Mouse (Mus musculus) lung, postnatal 0 days (tissue): ENCODE data around the gene Ece1. TPM values are rescaled to one million over a fixed set of nuclear protein-coding genes. Genes with fewer than 3 reads are reported as not detected.

Experiments
- ATAC-seq: fragments of 200-750 bp; cut with Nextera tagmentation; 2 replicates; pipeline ENCODE4 v1.8.0; 2017; ENCODE audit warnings: moderate library complexity
- DNase-seq: peaks from one replicate; pipeline ENCODE4 v3.0.0-alpha.2; 2016; ENCODE audit warnings: low spot score
- H3K27ac ChIP-seq: fragments of 300-500 bp; sonication (generic); 2 replicates; pipeline ENCODE4 v1.5.1; 2014; ENCODE audit warnings: antibody characterized with exemption, mild to moderate bottlenecking, low read length, mixed read lengths
- H3K27me3 ChIP-seq: fragments of 300-500 bp; sonication (generic); replicated peaks from 2 replicates; pipeline ENCODE4 v1.6.1; 2014; ENCODE audit warnings: low read length, mixed read lengths; ENCODE audit not compliant: insufficient read depth
- H3K36me3 ChIP-seq: fragments of 300-500 bp; sonication (generic); 2 replicates; pipeline ENCODE4 v1.6.1; 2014; ENCODE audit warnings: low read length, mixed read lengths; ENCODE audit not compliant: insufficient read depth
- H3K4me1 ChIP-seq: fragments of 300-500 bp; sonication (generic); 2 replicates; pipeline ENCODE4 v1.6.1; 2014; ENCODE audit warnings: antibody characterized with exemption, low read depth, low read length, mixed read lengths; ENCODE audit not compliant: insufficient read depth
- H3K4me2 ChIP-seq: fragments of 300-500 bp; sonication (generic); replicated peaks from 2 replicates; pipeline ENCODE4 v1.6.1; 2014; ENCODE audit warnings: low read depth, mild to moderate bottlenecking, low read length, moderate library complexity, mixed read lengths
- H3K4me3 ChIP-seq: fragments of 300-500 bp; sonication (generic); 2 replicates; pipeline ENCODE4 v1.5.1; 2014; ENCODE audit warnings: low read depth, low read length
- H3K9ac ChIP-seq: fragments of 300-500 bp; sonication (generic); replicated peaks from 2 replicates; pipeline ENCODE4 v1.6.1; 2014; ENCODE audit warnings: low read depth, mild to moderate bottlenecking
- H3K9me3 ChIP-seq: fragments of 300-500 bp; sonication (generic); 2 replicates; pipeline ENCODE4 v1.6.1; 2016; ENCODE audit warnings: low read length, mixed read lengths
- CTCF ChIP-seq: IDR thresholded peaks from 2 replicates; pipeline ENCODE4 v1.5.1; 2016; ENCODE audit warnings: antibody characterized with exemption, mild to moderate bottlenecking
- EP300 ChIP-seq: IDR thresholded peaks from 2 replicates; pipeline ENCODE4 v1.6.1; 2016; ENCODE audit warnings: antibody characterized with exemption, mild to moderate bottlenecking, control low read depth
- WGBS: fragments of 180-500 bp; shearing (Covaris S2); extraction: QIAGEN DNeasy Blood & Tissue Kit; methylation state at CpG from one replicate; pipeline ENCODE4 v1.1.7; 2014; 5-methylcytosine and 5-hydroxymethylcytosine counted together
- polyA plus RNA-seq: library from polyadenylated mRNA; unstranded; fragments of >200 nt; fragmentation: Nextera tagmentation; extraction: Ambion mirVana; gene quantifications from 2 replicates; pipeline ENCODE4 v1.2.1, GENCODE M21; 2015

The Ece1 gene
- polyA plus RNA-seq, 1 experiment from 2014 or later, result 80.9 TPM

- peak; percentile 60 for DNase-seq
- H3K27me3 ChIP-seq, result no peaks in the 10 kb centered on the region
- H3K4me1 ChIP-seq, result peaks cover 3% of the 10 kb centered on the region; the same call in 1 of the 2 replicates
- H3K9ac ChIP-seq, result no peak overlapping the region
- H3K27ac ChIP-seq, result peak overlapping the region; percentile 80
- ATAC-seq, result peak; percentile 79
- 20% methylated on average over 7 of the region's 7 CpGs for WGBS
- no peak overlapping the region; the same call in 1 of the 2 replicates for H3K4me2 ChIP-seq
- H3K4me3 ChIP-seq, result no peak overlapping the region
- TF ChIP-seq EP300, result peak; percentile 76
- TF ChIP-seq CTCF, result peak; percentile 3; the same call in 1 of the 2 replicates
- no peaks in the 10 kb centered on the region for H3K36me3 ChIP-seq
- no peaks in the 10 kb centered on the region for H3K9me3 ChIP-seq
Observed at GRCm38 (mm10) chr4:137920005-137920404, 58.0 kb downstream of the Ece1 start.

GRCm38 (mm10) chr4:137920500-137920961, 58.5 kb downstream of the Ece1 start:
- WGBS, result 9% methylated on average over 10 of the region's 10 CpGs
- ATAC-seq, result peak; percentile 63
- no peak overlapping the region; the same call in 1 of the 2 replicates for H3K9ac ChIP-seq

GRCm38 (mm10) chr4:137921510-137921909, 59.5 kb downstream of the Ece1 start:
- H3K9ac ChIP-seq, result no peak overlapping the region
- H3K27me3 ChIP-seq, result no peaks in the 10 kb centered on the region
- peaks cover 3% of the 10 kb centered on the region; the same call in 1 of the 2 replicates for H3K4me1 ChIP-seq
- ATAC-seq, result peak; percentile 46
- TF ChIP-seq CTCF (no peak), EP300 (no peak)
- 60% methylated on average over 11 of the region's 11 CpGs for WGBS
- H3K4me2 ChIP-seq, result peak overlapping the region; percentile 32; the same call in 1 of the 2 replicates
- no peak for DNase-seq
- H3K9me3 ChIP-seq, result no peaks in the 10 kb centered on the region
- H3K4me3 ChIP-seq, result no peak overlapping the region
- H3K27ac ChIP-seq, result peak overlapping the region; percentile 80
- H3K36me3 ChIP-seq, result no peaks in the 10 kb centered on the region

More at GRCm38 (mm10) chr4:137920500-137920961, 58.5 kb downstream of the Ece1 start:
- DNase-seq, result peak; percentile 67
- Histone ChIP-seq H3K27ac (peak overlapping the region; percentile 80), H3K4me1 (peaks cover 3% of the 10 kb centered on the region; the same call in 1 of the 2 replicates), H3K4me2 (peak overlapping the region; percentile 32), H3K27me3 (no peaks in the 10 kb centered on the region), H3K36me3 (no peaks in the 10 kb centered on the region), H3K4me3 (0 out of 2 replicates have a peak overlapping the region, but pooled peaks have one; percentile 6), H3K9me3 (no peaks in the 10 kb centered on the region)
- TF ChIP-seq EP300, result peak; percentile 10; the same call in 1 of the 2 replicates
- TF ChIP-seq CTCF, result no peak

- TF ChIP-seq EP300, result no peak
- TF ChIP-seq CTCF, result no peak
- 91% methylated on average over 15 of the region's 15 CpGs for WGBS
- no peaks in the 10 kb centered on the region for H3K27me3 ChIP-seq
- H3K9ac ChIP-seq, result no peak overlapping the region
- DNase-seq (no peak), ATAC-seq (no peak)
- H3K9me3 ChIP-seq, result no peaks in the 10 kb centered on the region
- no peak overlapping the region for H3K4me2 ChIP-seq
- no peak overlapping the region for H3K4me3 ChIP-seq
- no peak overlapping the region for H3K27ac ChIP-seq
- H3K36me3 ChIP-seq, result no peaks in the 10 kb centered on the region
- peaks cover under 1% of the 10 kb centered on the region; the same call in 1 of the 2 replicates for H3K4me1 ChIP-seq
Observed at GRCm38 (mm10) chr4:137923052-137923451, 61.0 kb downstream of the Ece1 start.

GRCm38 (mm10) chr4:137925176-137925575, 63.1 kb downstream of the Ece1 start:
- Histone ChIP-seq H3K27me3 (no peaks in the 10 kb centered on the region), H3K4me2 (no peak overlapping the region), H3K9me3 (no peaks in the 10 kb centered on the region), H3K4me1 (peaks cover 7% of the 10 kb centered on the region; the same call in 1 of the 2 replicates), H3K9ac (no peak overlapping the region), H3K27ac (no peak overlapping the region), H3K36me3 (no peaks in the 10 kb centered on the region), H3K4me3 (no peak overlapping the region)
- DNase-seq, result no peak
- no peak for ATAC-seq
- WGBS, result 56% methylated on average over 4 of the region's 4 CpGs
- TF ChIP-seq CTCF (no peak), EP300 (no peak)

GRCm38 (mm10) chr4:137926161-137926560, 64.1 kb downstream of the Ece1 start:
- no peak for DNase-seq
- TF ChIP-seq CTCF, result no peak
- TF ChIP-seq EP300, result no peak
- Histone ChIP-seq H3K27ac (no peak overlapping the region), H3K9ac (no peak overlapping the region), H3K27me3 (no peaks in the 10 kb centered on the region), H3K36me3 (no peaks in the 10 kb centered on the region), H3K4me1 (peaks cover 9% of the 10 kb centered on the region; the same call in 1 of the 2 replicates), H3K4me2 (no peak overlapping the region), H3K4me3 (no peak overlapping the region), H3K9me3 (no peaks in the 10 kb centered on the region)
- 82% methylated on average over 14 of the region's 14 CpGs for WGBS
- ATAC-seq, result no peak
